Mouse (Mus musculus) embryonic fibroblast, embryonic 13.5 days (primary cell): Measurements from ENCODE around the gene Tmprss7.

Experiments used
- CTCF ChIP-seq: IDR thresholded peaks from 2 replicates; pipeline ENCODE4 v1.5.1; 2011; ENCODE audit warnings: mild to moderate bottlenecking, control low read depth, low read length, moderate library complexity, borderline replicate concordance; ENCODE audit not compliant: insufficient read depth
- POLR2A ChIP-seq: IDR thresholded peaks from 2 replicates; pipeline ENCODE4 v1.6.1; 2011; ENCODE audit warnings: low read depth, mild to moderate bottlenecking, control low read depth, low read length, moderate library complexity

GRCm38 (mm10) chr16:45742615-45743476, 49.4 kb upstream of the Tmprss7 start, which contains the start of gene Abhd10:
- no peak for TF ChIP-seq CTCF
- TF ChIP-seq POLR2A, result peak; percentile 75
